Mouse (Mus musculus) natural killer cell, adult 2 months (primary cell): ENCODE measurements at regions not wholly inside any gene's neighbourhood (a gene's known extent, or its start where the extent isn't known, plus 50 kb on each side); places are given as distances from the start of the nearest gene placed in this dataset.
"Not testable (repeated sequence)": the region's sequence is repeated elsewhere in the genome, so short reads cannot be mapped to it uniquely, and the experiment has no call there.

Experiments
- DNase-seq, 2 experiments: peaks; one replicate each; pipeline ENCODE4 v3.0.0; 2022; ENCODE audit warnings: low spot score in 2 of 2

- no peak for DNase-seq
Observed at GRCm38 (mm10) chr16:86932765-86933164, 421.2 kb upstream of the N6amt1 start.

GRCm38 (mm10) chr16:86897967-86898710 lies 455.8 kb upstream of the N6amt1 start:
- no peak for DNase-seq

- no peak for DNase-seq
Observed at GRCm38 (mm10) chr16:86894982-86895381, 459.0 kb upstream of the N6amt1 start.

- no peak for DNase-seq
Observed at GRCm38 (mm10) chr16:86894333-86894732, 459.7 kb upstream of the N6amt1 start.

DNA sequence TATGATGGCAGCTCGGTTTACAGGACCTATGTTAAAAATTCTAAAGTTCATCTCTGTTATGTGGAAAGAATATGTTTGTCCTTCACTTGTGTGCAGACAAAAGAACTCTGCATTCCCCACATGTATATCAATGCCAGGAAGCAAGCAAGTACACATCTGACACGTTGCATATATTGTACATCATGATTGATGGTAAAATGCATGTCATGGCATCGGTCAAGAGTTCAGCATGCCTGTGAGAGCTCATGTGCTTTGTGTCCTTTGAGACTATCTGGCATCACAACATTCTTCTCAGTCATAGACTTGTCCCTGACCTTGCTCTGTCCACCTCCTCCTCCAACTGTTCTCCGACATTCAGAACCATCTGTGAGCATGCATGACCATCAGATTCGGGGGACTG lies 465.6 kb upstream of the N6amt1 start:
- no peak for DNase-seq

DNA sequence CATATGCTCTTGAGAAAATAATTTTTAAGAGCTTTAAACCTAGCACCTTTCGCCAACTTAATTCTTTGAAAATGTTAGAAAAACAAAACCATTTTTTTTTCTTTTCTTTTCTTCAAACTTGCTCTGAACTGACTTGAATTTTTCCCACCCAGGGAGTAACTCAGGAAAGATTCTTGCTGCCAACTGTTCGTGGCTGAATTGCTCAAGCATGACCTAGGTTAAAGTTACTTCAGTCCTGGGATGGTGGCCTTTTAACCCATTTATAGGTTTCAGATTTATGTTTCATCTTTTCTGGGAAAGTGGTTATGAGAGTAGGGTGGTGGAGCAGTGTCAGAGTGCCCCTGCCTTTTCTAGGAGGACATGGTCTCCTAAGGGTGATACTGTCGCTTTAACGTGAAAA lies 466.4 kb upstream of the N6amt1 start:
- no peak for DNase-seq

- no peak for DNase-seq
Observed at GRCm38 (mm10) chr16:86883862-86884261, 470.1 kb upstream of the N6amt1 start.

DNA sequence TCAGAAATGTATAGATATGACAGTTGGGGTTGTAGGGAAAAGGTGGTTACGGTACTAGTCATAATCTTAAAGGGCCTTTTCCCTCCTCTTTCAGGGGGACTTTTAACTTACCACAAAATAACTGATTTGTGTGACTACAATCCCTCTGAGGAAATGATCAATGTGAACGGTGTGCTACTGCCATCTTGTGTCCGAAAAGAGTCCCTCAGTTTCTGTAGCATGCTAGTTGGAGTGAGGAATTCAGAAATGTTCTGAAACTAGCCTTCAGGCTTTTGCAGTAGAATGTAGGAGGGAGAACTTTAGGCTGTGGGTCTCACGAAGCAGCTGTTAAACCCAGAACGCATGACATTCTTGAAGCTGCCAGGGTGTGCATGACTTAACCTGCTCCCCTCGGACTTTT lies 471.5 kb upstream of the N6amt1 start:
- no peak for DNase-seq

- DNase-seq, result no peak
Observed at GRCm38 (mm10) chr16:86881583-86881982, 472.4 kb upstream of the N6amt1 start.

GRCm38 (mm10) chr16:86860828-86861227 lies 493.2 kb upstream of the N6amt1 start:
- no peak for DNase-seq

DNA sequence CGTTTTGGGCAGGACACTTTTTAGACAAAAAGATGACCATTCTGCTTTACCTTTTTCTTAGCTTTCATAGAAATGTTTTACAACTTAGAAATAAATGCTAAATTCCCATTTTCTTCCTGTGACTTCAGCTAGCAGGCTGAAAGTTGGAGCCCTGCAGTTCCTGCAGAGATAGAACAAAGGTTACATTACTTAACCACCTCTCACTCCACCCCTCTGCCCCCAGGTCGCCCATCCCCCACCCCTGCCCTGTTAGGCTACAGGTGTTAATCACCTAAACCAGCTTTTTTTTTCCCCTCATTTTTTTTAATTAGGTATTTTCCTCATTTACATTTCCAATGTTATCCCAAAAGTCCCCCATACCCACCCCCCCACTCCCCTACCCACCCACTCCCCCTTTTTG lies 498.1 kb upstream of the N6amt1 start:
- no peak for DNase-seq

DNA sequence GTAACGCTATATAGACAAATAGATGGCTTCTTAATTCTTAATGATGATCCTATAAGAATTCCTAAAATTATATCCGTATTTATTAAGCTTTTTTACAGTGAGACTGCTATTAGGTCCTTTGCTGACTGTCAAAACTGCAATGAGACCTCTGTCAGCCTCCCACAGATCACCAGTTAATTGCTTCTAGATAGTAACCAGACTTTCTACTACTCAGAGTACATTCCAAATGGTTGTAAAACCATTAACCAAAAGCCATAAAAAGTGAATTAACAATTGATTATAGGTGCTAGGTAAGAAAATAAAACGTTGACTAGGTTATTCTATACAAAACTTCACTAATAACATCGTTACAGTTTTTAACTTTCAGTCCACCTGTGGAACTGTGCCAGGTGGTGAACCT lies 498.7 kb upstream of the N6amt1 start:
- DNase-seq, result no peak

- DNase-seq, result no peak
Observed at GRCm38 (mm10) chr16:86853398-86853797, 500.6 kb upstream of the N6amt1 start.

DNA sequence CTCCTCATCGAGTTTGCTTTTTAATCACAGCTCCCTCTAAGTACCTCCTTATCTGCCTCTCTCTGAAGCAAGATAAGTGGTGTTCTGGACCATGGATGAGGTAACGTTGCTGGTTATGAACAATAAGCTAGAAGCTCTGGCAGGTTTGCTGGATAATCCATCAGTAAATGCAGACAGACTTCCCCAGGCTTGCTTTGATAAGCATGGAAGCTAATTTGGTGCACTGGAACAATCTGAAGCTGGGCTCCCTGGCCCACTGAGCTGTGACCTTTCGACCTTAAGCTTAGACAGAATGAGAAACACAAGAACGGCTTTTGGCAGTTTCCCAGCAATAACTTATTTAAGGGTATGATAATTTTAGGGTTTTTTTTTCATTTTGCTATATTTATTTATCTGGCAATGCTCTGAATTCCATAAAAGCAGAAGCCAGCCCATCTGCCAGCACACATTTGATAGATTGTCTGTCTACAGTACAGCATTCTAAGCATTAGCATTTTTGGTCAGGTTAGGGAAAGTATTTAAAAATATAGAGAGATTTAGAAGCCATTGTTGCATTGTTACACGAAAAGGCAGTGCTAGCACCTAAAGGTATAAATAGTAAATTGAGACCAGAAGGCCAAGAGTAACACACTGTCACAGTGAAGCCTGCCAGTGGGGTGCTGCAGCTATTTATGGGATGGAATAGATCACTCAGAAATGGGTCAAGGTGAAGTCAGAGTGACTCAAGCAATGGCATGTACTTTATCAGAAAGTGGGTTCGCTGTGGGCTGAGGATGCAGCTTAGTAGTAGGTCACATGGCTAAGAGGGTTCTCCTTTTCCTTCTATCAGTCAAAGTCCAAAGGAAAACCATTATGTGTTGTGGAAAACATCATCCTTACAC lies 515.3 kb upstream of the N6amt1 start:
- DNase-seq, result no peak

- no peak for DNase-seq
Observed at GRCm38 (mm10) chr16:86827645-86828044, 526.3 kb upstream of the N6amt1 start.

DNA sequence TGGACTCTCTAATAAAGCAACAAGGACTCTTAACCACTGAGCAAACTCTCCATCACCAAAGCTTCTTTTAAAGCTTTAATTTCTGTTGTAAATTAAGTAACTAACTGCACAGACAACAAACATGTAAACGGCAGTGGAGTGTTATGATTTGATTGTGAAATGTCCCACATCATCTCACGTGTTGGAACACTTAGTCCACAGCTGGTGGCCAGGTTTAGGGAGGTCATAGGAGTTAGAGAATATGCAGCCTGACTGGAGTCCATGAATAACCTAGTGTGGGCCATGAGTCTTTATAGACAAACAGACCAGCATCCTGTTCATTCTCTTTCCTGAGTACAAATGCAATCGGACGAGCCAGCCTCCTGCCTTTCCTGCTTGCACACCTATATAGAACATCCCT lies 527.3 kb upstream of the N6amt1 start:
- no peak for DNase-seq

DNA sequence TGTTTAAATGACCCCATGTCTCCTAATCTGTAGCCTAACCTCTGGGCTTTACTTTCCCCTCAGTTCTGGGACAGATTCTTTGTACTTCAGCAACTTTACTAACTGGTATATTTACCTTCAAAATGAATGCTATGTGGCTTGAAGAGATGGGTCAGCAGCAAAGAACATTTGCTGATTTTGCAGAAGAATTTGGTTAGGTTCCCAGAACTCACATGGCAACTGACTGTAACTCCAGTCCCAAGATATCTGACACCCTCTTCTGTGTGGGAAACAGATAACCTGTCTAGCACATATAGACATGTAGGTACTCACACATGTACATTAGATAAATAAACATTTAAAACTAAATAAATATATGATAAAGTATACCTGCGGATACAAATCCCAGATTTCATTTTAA lies 530.5 kb upstream of the N6amt1 start:
- DNase-seq, result no peak

GRCm38 (mm10) chr16:86821586-86821985 lies 532.4 kb upstream of the N6amt1 start:
- no peak for DNase-seq

DNA sequence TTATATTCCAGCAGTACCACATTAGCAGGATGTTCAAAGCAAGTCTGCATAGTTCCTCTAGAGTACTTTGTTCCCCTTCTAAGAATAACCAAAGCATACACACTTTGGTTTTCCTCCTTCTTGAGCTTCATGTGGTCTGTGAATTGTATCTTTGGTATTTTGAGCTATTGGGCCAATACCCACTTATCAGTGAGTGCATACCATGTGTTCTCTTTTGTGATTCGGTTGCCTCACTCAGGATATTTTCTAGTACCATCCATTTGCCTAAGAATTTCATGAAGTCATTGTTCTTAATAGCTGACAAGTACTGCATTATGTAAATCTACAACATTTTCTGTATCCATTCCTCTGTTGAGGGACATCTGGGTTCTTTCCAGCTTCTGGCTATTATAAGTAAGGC lies 535.3 kb upstream of the N6amt1 start:
- DNase-seq, result not testable (repeated sequence)

- no peak for DNase-seq
Observed at GRCm38 (mm10) chr16:86816763-86817593, 537.0 kb upstream of the N6amt1 start.

- DNase-seq, result no peak
Observed at GRCm38 (mm10) chr16:86816006-86816405, 538.0 kb upstream of the N6amt1 start.

- no peak for DNase-seq
Observed at GRCm38 (mm10) chr16:86812692-86813091, 541.3 kb upstream of the N6amt1 start.
